Mouse (Mus musculus): ENCODE measurements around the gene Kbtbd7. TPM values are rescaled to one million over a fixed set of nuclear protein-coding genes. Genes with fewer than 3 reads are reported as not detected.
"Not testable (repeated sequence)": the region's sequence is repeated elsewhere in the genome, so short reads cannot be mapped to it uniquely, and the experiment has no call there.

Gene Kbtbd7
- polyA plus RNA-seq, 1 experiment from 2014 or later: 10.1 TPM

DNA sequence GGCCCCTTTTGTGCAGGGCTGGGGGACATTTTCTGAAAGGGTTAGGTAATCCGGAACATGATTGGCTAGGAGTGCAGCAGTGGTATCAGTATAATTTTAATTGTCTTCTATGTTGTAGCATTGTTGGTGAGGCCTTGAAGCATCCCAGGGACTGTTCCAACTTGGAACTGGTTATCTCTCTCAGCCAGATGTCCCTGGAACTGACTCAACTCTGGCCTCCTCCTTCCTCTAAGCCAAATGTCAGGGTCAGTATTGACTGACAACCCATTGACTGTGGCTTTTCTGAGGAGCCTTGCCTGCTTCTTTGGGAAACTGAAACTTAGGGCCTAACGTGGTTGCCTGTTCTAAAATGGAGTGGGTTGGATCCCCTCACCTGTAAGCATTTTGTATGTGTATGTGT is 14.3 kb downstream of the Kbtbd7 start:
- no peak overlapping the region for H3K9ac ChIP-seq (ENCODE audit: low read length)
- no peaks in the 10 kb centered on the region for H3K27me3 ChIP-seq (ENCODE audit: control insufficient read depth, insufficient read depth, low read length)
- H3K27ac ChIP-seq (ENCODE audit: low read length): no peak overlapping the region
- ATAC-seq (ENCODE audit: insufficient read depth, low FRiP score): no peak
- 83% methylated on average over 2 of the region's 2 CpGs for WGBS
- H3K4me1 ChIP-seq (ENCODE audit: control insufficient read depth, insufficient read depth, low read length): no peaks in the 10 kb centered on the region
- H3K36me3 ChIP-seq (ENCODE audit: control insufficient read depth, insufficient read depth, low read length): no peaks in the 10 kb centered on the region
- no peak overlapping the region for H3K4me2 ChIP-seq (ENCODE audit: low read depth, low read length)
- H3K4me3 ChIP-seq (replicated peaks; ENCODE audit: low read length): no peak overlapping the region
- no peaks in the 10 kb centered on the region for H3K9me3 ChIP-seq (replicated peaks; ENCODE audit: control insufficient read depth, low read length)

DNA sequence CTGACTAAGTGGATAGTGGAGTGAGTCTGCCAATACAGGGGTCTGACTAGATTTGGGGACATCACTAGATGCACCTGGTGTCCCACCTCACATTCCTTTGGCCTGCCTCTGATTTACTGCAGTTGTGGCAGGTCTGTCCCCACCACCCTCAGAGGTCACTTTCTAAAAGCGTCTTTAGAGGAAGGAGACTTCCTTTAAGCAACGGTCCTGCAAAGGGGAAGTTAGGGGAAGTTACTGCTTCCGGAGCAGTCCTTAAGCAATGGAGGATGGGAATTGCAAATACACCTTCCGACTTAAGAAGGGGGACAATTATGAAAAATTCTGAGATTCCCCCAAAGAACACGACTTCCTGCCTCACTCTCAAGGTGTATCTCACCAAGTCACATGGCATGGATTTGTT is 15.1 kb downstream of the Kbtbd7 start:
- 78% methylated on average over 5 of the region's 5 CpGs for WGBS
- Histone ChIP-seq H3K27me3 (ENCODE audit: control insufficient read depth, insufficient read depth, low read length) (no peaks in the 10 kb centered on the region), H3K4me3 (replicated peaks; ENCODE audit: low read length) (no peak overlapping the region), H3K27ac (ENCODE audit: low read length) (no peak overlapping the region), H3K9ac (ENCODE audit: low read length) (no peak overlapping the region), H3K4me1 (ENCODE audit: control insufficient read depth, insufficient read depth, low read length) (no peaks in the 10 kb centered on the region), H3K9me3 (replicated peaks; ENCODE audit: control insufficient read depth, low read length) (no peaks in the 10 kb centered on the region), H3K36me3 (ENCODE audit: control insufficient read depth, insufficient read depth, low read length) (no peaks in the 10 kb centered on the region), H3K4me2 (ENCODE audit: low read depth, low read length) (no peak overlapping the region)
- ATAC-seq (ENCODE audit: insufficient read depth, low FRiP score): no peak

DNA sequence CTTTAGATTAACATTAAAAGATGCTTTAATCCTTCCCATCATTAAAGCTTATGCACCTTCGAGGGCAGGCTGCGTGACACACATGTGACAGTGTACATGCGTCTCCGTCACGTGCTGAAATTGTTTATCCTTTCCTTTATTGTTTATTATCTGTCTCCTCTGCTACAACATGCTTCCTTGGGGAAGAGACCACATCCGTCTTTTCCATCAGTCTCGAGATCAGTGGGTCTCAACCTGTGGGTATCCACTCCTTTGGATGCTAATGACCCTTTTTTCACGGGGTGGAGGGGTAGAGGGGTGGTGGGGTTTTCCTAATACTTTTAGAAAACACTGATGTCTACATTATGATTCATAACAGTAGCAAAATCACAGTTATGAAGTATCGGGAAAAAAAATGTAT is 18.3 kb downstream of the Kbtbd7 start:
- no peak overlapping the region for H3K9ac ChIP-seq (ENCODE audit: low read length)
- no peaks in the 10 kb centered on the region for H3K9me3 ChIP-seq (replicated peaks; ENCODE audit: control insufficient read depth, low read length)
- H3K27me3 ChIP-seq (ENCODE audit: control insufficient read depth, insufficient read depth, low read length): no peaks in the 10 kb centered on the region
- H3K36me3 ChIP-seq (ENCODE audit: control insufficient read depth, insufficient read depth, low read length): no peaks in the 10 kb centered on the region
- H3K27ac ChIP-seq (ENCODE audit: low read length): no peak overlapping the region
- no peak overlapping the region for H3K4me3 ChIP-seq (replicated peaks; ENCODE audit: low read length)
- H3K4me2 ChIP-seq (ENCODE audit: low read depth, low read length): no peak overlapping the region
- WGBS: 86% methylated on average over 9 of the region's 9 CpGs
- no peaks in the 10 kb centered on the region for H3K4me1 ChIP-seq (ENCODE audit: control insufficient read depth, insufficient read depth, low read length)
- ATAC-seq (ENCODE audit: insufficient read depth, low FRiP score): no peak

DNA sequence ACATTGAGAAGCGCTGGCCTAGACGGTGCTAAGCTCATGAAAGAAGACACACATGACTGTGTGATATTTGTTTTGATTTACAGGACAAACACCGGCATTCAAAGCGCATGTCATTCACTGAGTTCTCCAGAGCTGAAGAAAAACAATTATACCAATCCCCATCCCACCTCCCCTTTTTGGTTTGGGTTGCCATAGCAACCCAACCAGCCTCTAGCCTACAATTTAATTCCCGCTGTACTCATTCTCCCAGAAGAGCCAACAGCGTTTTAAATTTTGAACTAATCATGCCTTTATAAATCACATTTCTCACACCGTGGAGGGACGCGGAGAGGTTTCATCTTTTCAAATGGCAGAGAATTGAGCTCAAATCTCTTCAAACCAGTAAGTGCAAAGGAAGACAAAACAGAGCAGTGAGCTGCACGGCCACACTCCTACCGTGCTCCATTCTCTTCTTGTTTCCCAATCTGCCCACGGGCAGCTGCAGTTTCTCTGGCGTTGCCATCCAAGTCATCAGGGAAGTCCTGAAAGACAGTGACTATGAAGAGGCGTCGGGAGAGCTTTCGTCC is 18.8 kb downstream of the Kbtbd7 start:
- ATAC-seq (ENCODE audit: insufficient read depth, low FRiP score): no peak
- no peak overlapping the region for H3K4me3 ChIP-seq (replicated peaks; ENCODE audit: low read length)
- 71% methylated on average over 16 of the region's 16 CpGs for WGBS
- H3K36me3 ChIP-seq (ENCODE audit: control insufficient read depth, insufficient read depth, low read length): no peaks in the 10 kb centered on the region
- H3K4me1 ChIP-seq (ENCODE audit: control insufficient read depth, insufficient read depth, low read length): no peaks in the 10 kb centered on the region
- no peaks in the 10 kb centered on the region for H3K9me3 ChIP-seq (replicated peaks; ENCODE audit: control insufficient read depth, low read length)
- no peak overlapping the region for H3K4me2 ChIP-seq (ENCODE audit: low read depth, low read length)
- no peak overlapping the region for H3K27ac ChIP-seq (ENCODE audit: low read length)
- H3K9ac ChIP-seq (ENCODE audit: low read length): no peak overlapping the region
- no peaks in the 10 kb centered on the region for H3K27me3 ChIP-seq (ENCODE audit: control insufficient read depth, insufficient read depth, low read length)

DNA sequence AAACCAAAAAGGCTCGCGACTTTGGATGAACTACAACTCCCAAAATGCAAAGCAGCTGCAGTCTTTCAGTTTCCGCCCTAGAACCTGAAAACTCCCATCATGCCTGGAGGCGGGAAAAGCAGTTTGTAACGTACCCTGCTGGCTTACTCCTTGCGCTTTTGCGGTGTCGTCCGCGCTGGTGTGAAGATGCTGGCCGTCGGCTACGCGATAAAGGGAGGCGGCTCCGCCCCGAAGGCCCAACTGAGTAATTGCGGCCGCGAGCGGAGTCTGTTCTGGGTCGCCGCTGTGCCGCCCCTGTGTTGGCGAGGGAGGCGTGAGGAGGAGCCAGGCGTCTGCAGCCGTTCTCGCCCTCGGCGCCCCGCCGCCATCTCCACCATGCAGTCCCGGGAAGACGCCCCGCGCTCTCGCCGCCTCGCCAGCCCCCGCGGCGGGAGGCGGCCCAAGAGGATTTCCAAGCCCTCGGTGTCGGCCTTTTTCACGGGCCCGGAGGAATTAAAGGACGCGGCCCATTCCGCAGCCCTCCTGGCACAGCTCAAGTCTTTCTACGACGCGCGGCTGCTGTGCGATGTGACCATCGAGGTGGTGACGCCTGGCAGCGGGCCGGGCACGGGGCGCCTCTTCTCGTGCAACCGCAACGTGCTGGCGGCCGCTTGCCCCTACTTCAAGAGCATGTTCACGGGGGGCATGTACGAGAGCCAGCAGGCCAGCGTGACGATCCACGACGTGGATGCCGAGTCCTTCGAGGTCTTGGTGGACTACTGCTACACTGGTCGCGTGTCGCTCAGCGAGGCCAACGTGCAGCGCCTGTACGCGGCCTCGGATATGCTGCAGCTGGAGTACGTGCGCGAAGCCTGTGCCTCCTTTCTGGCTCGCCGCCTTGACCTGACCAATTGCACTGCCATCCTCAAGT is 25.6 kb downstream of the Kbtbd7 start, which contains the start of gene Kbtbd6:
Kbtbd6 (plus strand) TSS at position 155 of the 910 bp plus-strand sequence.
- peak within 1 kb of the TSS; percentile 67; the same call in 1 of the 2 replicates for H3K27ac ChIP-seq (ENCODE audit: low read length)
- WGBS: 18% methylated on average over 44 of the region's 89 CpGs
- H3K9me3 ChIP-seq (replicated peaks; ENCODE audit: control insufficient read depth, low read length); H3K36me3 ChIP-seq (ENCODE audit: control insufficient read depth, insufficient read depth, low read length); H3K27me3 ChIP-seq (ENCODE audit: control insufficient read depth, insufficient read depth, low read length); H3K4me1 ChIP-seq (ENCODE audit: control insufficient read depth, insufficient read depth, low read length): not testable (repeated sequence)
- H3K9ac ChIP-seq (ENCODE audit: low read length): peak within 1 kb of the TSS; percentile 65
- H3K4me2 ChIP-seq (ENCODE audit: low read depth, low read length): peak within 1 kb of the TSS; percentile 63
- peak; percentile 91 for ATAC-seq (ENCODE audit: insufficient read depth, low FRiP score)
- H3K4me3 ChIP-seq (replicated peaks; ENCODE audit: low read length): peak within 1 kb of the TSS; percentile 67

DNA sequence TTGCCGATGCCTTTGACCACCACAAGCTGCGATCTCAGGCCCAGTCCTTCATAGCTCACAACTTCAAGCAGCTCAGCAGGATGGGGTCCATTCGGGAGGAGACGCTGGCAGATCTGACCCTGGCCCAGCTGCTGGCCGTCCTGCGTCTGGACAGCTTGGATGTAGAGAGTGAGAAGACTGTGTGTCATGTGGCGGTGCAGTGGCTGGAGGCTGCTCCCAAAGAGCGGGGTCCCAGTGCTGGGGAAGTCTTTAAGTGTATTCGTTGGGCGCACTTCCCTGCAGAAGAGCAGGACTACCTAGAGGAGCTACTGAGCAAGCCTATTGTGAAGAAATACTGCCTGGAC is 26.3 kb downstream of the Kbtbd7 start:
- not testable (repeated sequence) for H3K4me1 ChIP-seq (ENCODE audit: control insufficient read depth, insufficient read depth, low read length); H3K9me3 ChIP-seq (replicated peaks; ENCODE audit: control insufficient read depth, low read length); H3K4me2 ChIP-seq (ENCODE audit: low read depth, low read length); H3K27ac ChIP-seq (ENCODE audit: low read length); H3K4me3 ChIP-seq (replicated peaks; ENCODE audit: low read length); H3K9ac ChIP-seq (ENCODE audit: low read length); H3K36me3 ChIP-seq (ENCODE audit: control insufficient read depth, insufficient read depth, low read length); H3K27me3 ChIP-seq (ENCODE audit: control insufficient read depth, insufficient read depth, low read length); ATAC-seq (ENCODE audit: insufficient read depth, low FRiP score)
- WGBS: 94% methylated on average over 7 of the region's 10 CpGs

DNA sequence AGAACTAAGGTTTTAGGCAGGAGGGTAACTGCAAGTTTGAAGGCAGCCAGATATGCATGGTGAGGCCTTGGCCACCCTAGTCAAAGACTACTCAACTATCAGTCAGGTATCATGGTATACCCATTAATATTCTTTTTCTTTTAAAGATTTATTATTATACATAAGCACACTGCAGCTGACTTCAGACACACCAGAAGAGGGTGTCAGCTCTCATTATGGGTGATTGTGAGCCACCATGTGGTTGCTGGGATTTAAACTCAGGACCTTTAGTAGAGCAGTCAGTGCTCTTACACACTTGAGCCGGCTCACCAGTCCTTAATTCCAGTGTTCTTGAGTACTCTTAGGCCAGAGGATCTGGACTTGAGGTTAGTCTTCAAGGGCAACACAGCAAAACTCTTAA is 34.1 kb downstream of the Kbtbd7 start:
- no peak overlapping the region for H3K4me3 ChIP-seq (replicated peaks; ENCODE audit: low read length)
- H3K27me3 ChIP-seq (ENCODE audit: control insufficient read depth, insufficient read depth, low read length): no peaks in the 10 kb centered on the region
- H3K27ac ChIP-seq (ENCODE audit: low read length): no peak overlapping the region
- no peaks in the 10 kb centered on the region for H3K9me3 ChIP-seq (replicated peaks; ENCODE audit: control insufficient read depth, low read length)
- WGBS: 91% methylated on average over 1 of the region's 1 CpGs
- peaks cover 8% of the 10 kb centered on the region; the same call in 1 of the 2 replicates for H3K36me3 ChIP-seq (ENCODE audit: control insufficient read depth, insufficient read depth, low read length)
- H3K4me2 ChIP-seq (ENCODE audit: low read depth, low read length): no peak overlapping the region
- no peak overlapping the region for H3K9ac ChIP-seq (ENCODE audit: low read length)
- no peak for ATAC-seq (ENCODE audit: insufficient read depth, low FRiP score)
- H3K4me1 ChIP-seq (ENCODE audit: control insufficient read depth, insufficient read depth, low read length): no peaks in the 10 kb centered on the region

DNA sequence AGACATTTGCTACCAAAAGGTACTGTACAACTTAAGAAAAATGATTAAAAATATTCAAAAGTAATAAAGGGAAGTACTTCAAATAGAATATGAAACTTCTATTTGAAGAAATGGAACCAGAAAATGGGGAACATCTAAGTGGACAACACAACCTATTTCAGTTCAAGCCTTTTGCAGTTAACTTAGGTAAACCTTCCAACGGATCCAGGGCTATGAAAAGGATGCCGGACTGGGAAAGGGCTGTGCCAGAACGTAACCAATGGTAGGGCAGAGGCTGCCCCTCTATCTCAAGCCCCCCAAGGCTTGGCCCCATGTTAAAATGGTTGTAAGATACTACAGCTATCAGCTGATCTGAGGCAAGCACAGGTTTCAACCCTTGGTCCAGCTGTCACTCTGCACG is 34.7 kb downstream of the Kbtbd7 start:
- H3K27me3 ChIP-seq (ENCODE audit: control insufficient read depth, insufficient read depth, low read length): no peaks in the 10 kb centered on the region
- H3K4me3 ChIP-seq (replicated peaks; ENCODE audit: low read length): no peak overlapping the region
- 90% methylated on average over 4 of the region's 4 CpGs for WGBS
- H3K9ac ChIP-seq (ENCODE audit: low read length): no peak overlapping the region
- H3K27ac ChIP-seq (ENCODE audit: low read length): no peak overlapping the region
- no peaks in the 10 kb centered on the region for H3K9me3 ChIP-seq (replicated peaks; ENCODE audit: control insufficient read depth, low read length)
- H3K4me2 ChIP-seq (ENCODE audit: low read depth, low read length): no peak overlapping the region
- H3K4me1 ChIP-seq (ENCODE audit: control insufficient read depth, insufficient read depth, low read length): no peaks in the 10 kb centered on the region
- no peak for ATAC-seq (ENCODE audit: insufficient read depth, low FRiP score)
- peaks cover 11% of the 10 kb centered on the region for H3K36me3 ChIP-seq (ENCODE audit: control insufficient read depth, insufficient read depth, low read length)

DNA sequence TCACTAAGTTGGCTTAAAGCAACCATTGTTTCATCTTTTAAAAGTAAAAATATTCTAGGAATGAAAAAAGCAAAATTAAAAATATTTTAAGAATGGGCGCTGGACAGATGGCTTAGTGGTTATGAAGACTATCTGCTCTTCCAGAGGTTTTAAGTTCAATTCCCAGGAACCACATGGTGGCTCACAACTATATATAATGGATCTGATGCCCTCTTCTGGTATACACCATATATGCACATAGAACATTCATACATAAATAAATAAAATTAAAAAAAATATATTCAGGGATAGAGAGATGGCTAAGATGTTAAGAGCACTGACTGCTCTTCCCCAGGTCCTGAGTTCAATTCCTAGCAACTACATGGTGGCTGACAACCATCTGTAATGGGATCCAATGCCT is 39.3 kb downstream of the Kbtbd7 start:
- H3K36me3 ChIP-seq (ENCODE audit: control insufficient read depth, insufficient read depth, low read length): peaks cover 17% of the 10 kb centered on the region
- 91% methylated on average over 1 of the region's 1 CpGs for WGBS
- no peak for ATAC-seq (ENCODE audit: insufficient read depth, low FRiP score)
- no peaks in the 10 kb centered on the region for H3K9me3 ChIP-seq (replicated peaks; ENCODE audit: control insufficient read depth, low read length)
- no peak overlapping the region for H3K9ac ChIP-seq (ENCODE audit: low read length)
- H3K27me3 ChIP-seq (ENCODE audit: control insufficient read depth, insufficient read depth, low read length): no peaks in the 10 kb centered on the region
- H3K4me3 ChIP-seq (replicated peaks; ENCODE audit: low read length): no peak overlapping the region
- no peaks in the 10 kb centered on the region for H3K4me1 ChIP-seq (ENCODE audit: control insufficient read depth, insufficient read depth, low read length)
- no peak overlapping the region for H3K4me2 ChIP-seq (ENCODE audit: low read depth, low read length)
- H3K27ac ChIP-seq (ENCODE audit: low read length): no peak overlapping the region
